Mouse (Mus musculus) kidney, postnatal 25 days (tissue): ENCODE measurements around the gene Fmnl1.
A peak's percentile ranks its signal among the peaks of the same experiment; 100 is the strongest.
"Not testable (repeated sequence)": the region's sequence is repeated elsewhere in the genome, so short reads cannot be mapped to it uniquely, and the experiment has no call there.

Source experiments
- DNase-seq, 2 experiments: peaks; one replicate each; pipeline ENCODE4 v3.0.0; 2021; ENCODE audit warnings: mixed read lengths in 2 of 2

The Fmnl1 gene

GRCm38 (mm10) chr11:103184891-103185290, 14.0 kb downstream of the Fmnl1 start:
- peak; percentile 71 to 85 for DNase-seq

DNA sequence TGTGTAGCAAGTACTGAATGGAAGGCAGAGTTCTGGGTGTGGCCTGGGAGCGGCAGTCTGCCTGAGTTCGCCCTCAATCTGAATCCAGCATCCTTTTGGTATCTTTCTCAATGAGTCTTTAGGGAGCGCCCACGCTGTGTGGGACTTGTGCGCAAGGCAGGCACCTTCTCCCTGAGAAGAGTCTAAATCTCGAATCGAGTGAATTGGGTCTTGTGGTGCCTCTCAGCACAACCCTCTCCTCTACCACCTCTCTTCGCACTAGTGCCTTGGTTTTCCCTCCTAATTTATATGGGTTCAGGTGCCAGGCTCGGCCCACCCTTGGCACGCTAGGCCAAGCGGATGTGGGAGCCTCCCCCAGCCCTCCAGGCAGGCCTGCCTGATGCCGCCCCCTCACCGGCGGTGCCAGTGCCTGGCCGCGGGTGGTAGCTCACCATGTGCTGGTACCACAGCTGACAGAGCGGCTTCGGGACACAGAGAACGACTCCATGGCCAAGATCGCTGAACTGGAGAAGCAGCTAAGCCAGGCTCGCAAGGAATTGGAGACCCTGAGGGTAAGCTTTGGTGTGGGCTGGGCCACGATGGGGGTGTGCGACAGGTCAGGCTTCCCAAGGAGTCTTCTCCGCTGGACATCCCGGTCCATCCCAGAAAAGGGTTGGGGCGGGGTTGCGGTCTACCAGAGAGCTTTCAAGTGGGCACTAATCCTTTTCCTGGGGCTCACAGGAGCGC, 21.5 kb downstream of the Fmnl1 start:
- no peak for DNase-seq

GRCm38 (mm10) chr11:103192956-103193824, 22.3 kb downstream of the Fmnl1 start:
- DNase-seq, result no peak

GRCm38 (mm10) chr11:103193825-103194168, 22.9 kb downstream of the Fmnl1 start:
- DNase-seq, result no peak

GRCm38 (mm10) chr11:103195236-103195635, 24.3 kb downstream of the Fmnl1 start:
- no peak for DNase-seq

DNA sequence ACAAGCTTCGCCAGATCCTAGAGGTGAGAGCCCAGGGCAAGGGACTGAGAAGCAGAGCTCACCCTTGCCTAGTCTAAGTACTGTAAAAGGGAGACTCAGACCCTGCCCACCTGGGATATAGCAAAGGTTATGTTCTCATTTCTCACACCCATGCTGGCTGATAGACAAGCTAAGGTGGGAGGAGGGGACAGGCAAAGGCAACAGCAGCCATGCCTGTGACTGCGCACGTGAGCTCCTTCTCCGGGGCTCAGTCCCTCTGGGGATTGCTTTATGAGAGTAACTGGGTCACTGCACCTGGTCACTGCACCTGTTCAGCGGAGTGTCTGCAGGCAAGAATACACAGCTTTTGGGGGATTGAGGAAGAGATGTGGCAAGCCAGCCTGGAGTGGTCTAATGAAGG, 24.7 kb downstream of the Fmnl1 start:
- DNase-seq, result no peak

- no peak for DNase-seq
Observed at GRCm38 (mm10) chr11:103197340-103197739, 26.4 kb downstream of the Fmnl1 start.

DNA sequence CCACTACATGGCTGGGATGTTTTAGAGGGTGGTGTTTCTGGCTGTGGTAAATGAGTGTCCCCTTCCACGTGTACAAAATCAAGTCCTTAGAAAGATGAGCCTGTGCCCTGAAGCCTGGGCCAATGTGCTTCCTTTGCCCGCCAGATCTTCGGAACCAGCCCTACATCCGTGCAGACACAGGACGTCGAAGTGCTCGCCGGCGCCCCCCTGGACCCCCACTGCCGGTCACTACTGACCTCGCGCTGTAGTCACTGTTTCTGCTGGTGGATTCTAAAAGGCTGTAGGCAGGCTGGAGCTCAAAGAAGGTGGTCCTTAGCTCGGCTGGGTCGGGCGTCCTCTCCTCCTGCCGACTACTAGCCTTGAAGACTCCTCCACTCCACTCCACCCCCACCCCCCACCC, 27.4 kb downstream of the Fmnl1 start:
- DNase-seq, result no peak

DNA sequence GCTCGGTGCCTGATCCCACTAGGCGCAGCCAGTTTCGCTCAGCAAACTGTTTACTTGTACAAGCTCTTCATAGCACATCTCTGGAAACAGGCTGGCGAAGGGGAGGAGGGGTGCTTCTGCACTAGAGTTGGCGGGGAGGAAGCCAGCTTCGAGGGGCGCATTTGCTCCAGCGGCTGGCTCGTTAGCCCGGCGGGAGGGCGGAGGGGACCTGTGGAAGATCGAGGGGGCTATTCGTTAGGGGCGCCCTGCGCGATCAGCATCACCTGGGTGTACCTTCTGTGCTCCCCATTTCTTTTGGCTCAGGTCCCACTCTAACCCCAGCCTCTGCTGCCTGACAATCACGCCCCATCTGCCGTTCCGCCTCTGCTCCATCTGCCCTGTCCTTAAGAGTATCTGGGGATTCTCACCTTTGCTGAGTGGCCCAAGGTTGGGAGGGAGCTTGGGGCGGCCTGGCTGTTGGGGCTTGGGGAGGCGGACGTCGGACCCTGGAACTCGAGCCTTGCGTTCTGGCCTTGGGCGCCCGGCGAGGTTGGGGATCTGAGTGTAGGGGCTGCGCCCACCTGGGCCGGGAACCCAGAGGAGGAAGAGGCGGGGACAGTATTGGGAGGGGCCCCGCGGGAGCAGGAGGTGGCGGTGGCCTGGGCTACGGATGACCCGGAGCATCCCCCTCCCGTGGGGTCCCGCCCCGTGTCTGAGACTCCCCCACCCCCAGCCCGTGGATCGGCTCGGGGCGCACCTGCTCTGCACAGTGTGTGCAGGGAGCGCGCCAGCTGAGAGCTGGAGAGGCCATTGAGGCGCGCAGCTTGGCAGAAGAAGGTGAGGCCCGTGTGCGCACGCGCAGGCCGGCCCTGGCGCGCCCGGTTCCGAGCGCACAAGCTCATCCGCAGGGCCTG, 28.2 kb downstream of the Fmnl1 start:
- peak in 1 of 2 experiments; percentile 27 for DNase-seq

DNA sequence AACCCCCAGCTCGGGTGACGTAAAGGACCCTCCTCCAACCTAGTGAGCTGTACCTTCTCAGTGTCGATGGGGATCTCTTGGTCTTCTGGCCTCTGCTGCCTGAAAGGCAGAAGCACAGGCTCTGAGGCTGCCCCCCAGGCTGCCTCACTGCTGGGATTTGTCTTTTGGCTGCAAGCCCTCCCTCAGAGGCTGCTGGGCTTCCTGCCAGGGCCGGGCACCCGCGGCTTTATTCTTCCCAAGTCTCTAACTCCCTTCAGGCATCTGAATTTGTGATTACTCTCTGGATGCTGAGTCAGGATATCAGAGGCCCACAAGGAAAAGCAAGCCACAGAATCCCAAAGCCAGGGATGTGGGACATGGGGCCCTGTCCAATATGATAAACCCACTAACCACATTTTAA, 30.8 kb downstream of the Fmnl1 start:
- DNase-seq, result peak; percentile 62 to 70

- DNase-seq, result no peak
Observed at GRCm38 (mm10) chr11:103202376-103202775, 31.5 kb downstream of the Fmnl1 start.

GRCm38 (mm10) chr11:103206203-103206602, 35.3 kb downstream of the Fmnl1 start:
- no peak for DNase-seq

DNA sequence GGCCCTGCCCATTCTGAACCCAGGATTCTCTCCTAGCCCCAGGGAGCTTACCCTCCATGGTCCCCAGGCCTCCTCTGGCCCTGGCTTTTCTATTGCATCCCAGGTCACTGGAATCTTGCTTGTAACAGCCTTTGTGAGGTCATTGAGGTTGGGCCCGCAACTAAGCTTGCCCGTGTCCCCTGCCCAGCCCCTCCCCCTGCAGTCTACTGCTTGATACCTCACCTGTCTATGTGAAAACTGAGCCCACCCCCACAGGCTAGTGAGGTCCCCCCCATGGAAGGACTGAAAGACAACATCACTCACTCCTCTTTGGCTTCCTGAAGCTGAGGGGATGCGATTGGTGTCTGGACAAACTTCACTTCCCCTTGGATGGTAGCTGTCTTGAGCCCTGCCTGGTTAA, 37.6 kb downstream of the Fmnl1 start, which contains the start of gene 1700023F06Rik:
1700023F06Rik (minus strand) TSS at position 101 of the 400 bp plus-strand sequence.
- DNase-seq, result no peak

DNA sequence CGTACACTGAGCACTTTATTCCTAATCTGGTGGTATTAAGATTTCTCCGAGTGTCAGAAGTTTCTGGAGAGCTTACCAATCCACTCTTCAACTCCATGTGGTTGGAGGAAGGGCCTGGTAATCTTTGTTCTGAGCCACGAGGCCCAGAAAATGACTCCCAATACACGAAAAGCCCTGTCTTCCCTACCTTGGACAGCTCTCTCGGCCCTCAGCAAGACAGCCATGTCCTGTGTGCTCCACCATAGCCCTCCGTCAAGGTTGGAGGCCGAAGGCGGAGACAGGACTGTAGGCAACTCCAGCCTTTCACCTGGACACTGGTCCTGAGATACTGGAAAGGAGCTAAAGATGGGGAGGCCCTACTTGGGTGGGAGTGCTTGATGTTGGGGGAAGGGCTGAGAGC, 39.4 kb downstream of the Fmnl1 start:
- no peak for DNase-seq

- DNase-seq, result no peak
Observed at GRCm38 (mm10) chr11:103213712-103214111, 42.8 kb downstream of the Fmnl1 start.

GRCm38 (mm10) chr11:103215355-103215754, 44.4 kb downstream of the Fmnl1 start:
- DNase-seq, result no peak

- peak; percentile 53 to 67 for DNase-seq
Observed at GRCm38 (mm10) chr11:103217790-103218516, 47.0 kb downstream of the Fmnl1 start, which contains the start of gene Spata32. Gene Spata32 (minus strand): TSS chr11:103218432.

GRCm38 (mm10) chr11:103218517-103218901, 47.6 kb downstream of the Fmnl1 start:
- DNase-seq, result no peak

DNA sequence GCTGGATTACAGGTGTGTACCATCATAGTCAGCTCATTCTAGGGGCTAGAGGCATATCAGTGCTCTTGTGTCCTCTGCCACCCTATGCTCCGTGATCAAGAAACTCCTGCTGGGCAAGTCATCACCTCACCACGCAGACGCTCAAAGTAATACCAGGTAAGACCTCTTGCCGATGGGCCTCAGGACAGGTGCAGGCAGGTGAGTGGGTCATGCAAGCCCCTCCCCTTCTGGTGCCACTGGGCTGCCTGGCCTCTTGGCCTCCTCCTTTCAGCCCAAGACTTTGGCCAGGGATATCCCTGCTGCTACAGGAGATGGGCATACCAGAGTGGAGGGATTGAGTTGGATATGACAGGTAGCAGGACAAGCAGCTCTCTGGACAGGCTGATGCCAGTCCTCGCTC, 48.4 kb downstream of the Fmnl1 start:
- no peak for DNase-seq

GRCm38 (mm10) chr11:103219995-103220394, 49.1 kb downstream of the Fmnl1 start:
- peak; percentile 74 to 85 for DNase-seq

DNA sequence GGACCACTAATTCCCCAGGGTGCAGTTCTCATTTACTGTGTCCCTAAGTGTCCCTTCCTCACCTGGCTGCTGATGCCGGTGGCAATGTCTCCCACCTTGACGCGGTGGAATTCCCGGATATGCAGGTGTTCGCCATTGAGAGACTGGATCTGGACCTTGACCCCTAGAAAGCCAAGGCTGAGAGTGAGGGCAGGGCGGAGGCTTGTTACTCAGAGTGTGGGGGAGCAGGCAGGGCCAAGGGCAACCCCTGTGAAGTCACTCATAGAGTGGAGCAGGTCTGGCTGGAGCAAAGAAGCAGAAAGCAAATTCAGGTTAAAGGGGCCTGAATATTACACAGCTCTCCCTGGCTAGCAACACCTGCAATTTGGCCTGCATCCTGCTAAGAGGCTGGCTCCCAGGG, 50.5 kb downstream of the Fmnl1 start:
- DNase-seq, result peak; percentile 50 to 72

- not testable (repeated sequence) for DNase-seq
Observed at GRCm38 (mm10) chr11:103222718-103223117, 51.8 kb downstream of the Fmnl1 start.
